Mouse (Mus musculus) limb, embryonic 11.5 days (tissue): ENCODE data around the gene Ano8. TPM values are rescaled to one million over a fixed set of nuclear protein-coding genes. Genes with fewer than 3 reads are reported as not detected.

Source experiments
- ATAC-seq: fragments of 200-750 bp; cut with Nextera tagmentation; 2 replicates; pipeline ENCODE4 v1.8.0; 2017; ENCODE audit warnings: low read depth; ENCODE audit not compliant: insufficient number of reproducible peaks, low FRiP score, low TSS enrichment
- DNase-seq: peaks from one replicate; pipeline ENCODE4 v3.0.0-alpha.2; 2015; ENCODE audit warnings: low spot score
- H3K27ac ChIP-seq: fragments of 300-500 bp; sonication (generic); replicated peaks from 2 replicates; pipeline ENCODE4 v1.5.1; 2014; ENCODE audit warnings: low read depth, mild to moderate bottlenecking, low read length
- H3K27me3 ChIP-seq: fragments of 300-500 bp; sonication (generic); 2 replicates; pipeline ENCODE4 v1.6.1; 2014; ENCODE audit warnings: mild to moderate bottlenecking, low read length, mixed read lengths; ENCODE audit not compliant: control insufficient read depth, insufficient read depth
- H3K36me3 ChIP-seq: fragments of 300-500 bp; sonication (generic); 2 replicates; pipeline ENCODE4 v1.6.1; 2014; ENCODE audit warnings: mild to moderate bottlenecking, low read length, moderate library complexity, mixed read lengths; ENCODE audit not compliant: control insufficient read depth, insufficient read depth
- H3K4me1 ChIP-seq: fragments of 300-500 bp; sonication (generic); 2 replicates; pipeline ENCODE4 v1.6.1; 2014; ENCODE audit warnings: low read length, mixed read lengths; ENCODE audit not compliant: control insufficient read depth, insufficient read depth
- H3K4me2 ChIP-seq: fragments of 300-500 bp; sonication (generic); 2 replicates; pipeline ENCODE4 v1.6.1; 2014; ENCODE audit warnings: low read depth, mild to moderate bottlenecking, moderate library complexity; ENCODE audit not compliant: severe bottlenecking
- H3K4me3 ChIP-seq: fragments of 300-500 bp; sonication (generic); 2 replicates; pipeline ENCODE4 v1.5.1; 2014; ENCODE audit warnings: low read depth, low read length
- H3K9ac ChIP-seq: fragments of 300-500 bp; sonication (generic); 2 replicates; pipeline ENCODE4 v1.6.1; 2014; ENCODE audit warnings: mild to moderate bottlenecking, low read length
- H3K9me3 ChIP-seq: fragments of 300-500 bp; sonication (generic); 2 replicates; pipeline ENCODE4 v1.6.1; 2016; ENCODE audit warnings: low read length; ENCODE audit not compliant: control insufficient read depth
- WGBS: fragments of 180-500 bp; shearing (Covaris S2); extraction: QIAGEN DNeasy Blood & Tissue Kit; methylation state at CpG from one replicate; pipeline ENCODE4 v1.1.7; 2014; 5-methylcytosine and 5-hydroxymethylcytosine counted together
- polyA plus RNA-seq: library from polyadenylated mRNA; unstranded; fragments of >200 nt; fragmentation: Nextera tagmentation; extraction: Ambion mirVana; gene quantifications from 2 replicates; pipeline ENCODE4 v1.2.1, GENCODE M21; 2014

The Ano8 gene
- polyA plus RNA-seq, 1 experiment from 2014 or later, result 3.0 TPM

- Histone ChIP-seq H3K9ac (no peak overlapping the region), H3K27ac (no peak overlapping the region), H3K36me3 (peaks cover 13% of the 10 kb centered on the region), H3K4me1 (peaks cover 36% of the 10 kb centered on the region), H3K9me3 (no peaks in the 10 kb centered on the region), H3K27me3 (no peaks in the 10 kb centered on the region), H3K4me2 (no peak overlapping the region), H3K4me3 (no peak overlapping the region)
- ATAC-seq (peak; percentile 14; the same call in 1 of the 2 replicates), DNase-seq (peak; percentile 89)
- 30% methylated on average over 16 of the region's 16 CpGs for WGBS
Observed at GRCm38 (mm10) chr8:71495039-71495438, 9.3 kb upstream of the Ano8 start.

GRCm38 (mm10) chr8:71488454-71488853, 2.7 kb upstream of the Ano8 start:
- Histone ChIP-seq H3K4me2 (peak overlapping the region; percentile 100), H3K9ac (peak overlapping the region; percentile 81), H3K27ac (peak overlapping the region; percentile 77; the same call in 1 of the 2 replicates), H3K9me3 (no peaks in the 10 kb centered on the region), H3K4me1 (peaks cover 17% of the 10 kb centered on the region), H3K36me3 (peaks cover 8% of the 10 kb centered on the region; the same call in 1 of the 2 replicates), H3K27me3 (no peaks in the 10 kb centered on the region), H3K4me3 (peak overlapping the region; percentile 88)
- 0% methylated on average over 22 of the region's 22 CpGs for whole genome bisulfite sequencing
- peak; percentile 82 for ATAC-seq
- DNase-seq, result peak; percentile 96

- Histone ChIP-seq H3K4me2 (peak within 1 kb of the TSS; percentile 100), H3K27me3 (no peaks in the 10 kb centered on the region), H3K4me1 (peaks cover 17% of the 10 kb centered on the region), H3K9ac (peak within 1 kb of the TSS; percentile 81), H3K27ac (peak within 1 kb of the TSS; percentile 77; the same call in 1 of the 2 replicates), H3K9me3 (no peaks in the 10 kb centered on the region), H3K36me3 (peaks cover 8% of the 10 kb centered on the region; the same call in 1 of the 2 replicates), H3K4me3 (peak within 1 kb of the TSS; percentile 88)
- ATAC-seq (no peak; the same call in 1 of the 2 replicates), DNase-seq (peak; percentile 84)
- under 1% methylated on average over 33 of the region's 33 CpGs for WGBS
Observed at GRCm38 (mm10) chr8:71487691-71488445, 2.1 kb upstream of the Ano8 start, which contains the start of gene Gtpbp3. Gene Gtpbp3, plus strand, starts transcription at chr8:71488103.

- Histone ChIP-seq H3K36me3 (peaks cover 5% of the 10 kb centered on the region; the same call in 1 of the 2 replicates), H3K4me1 (peaks cover 17% of the 10 kb centered on the region), H3K27ac (no peak overlapping the region), H3K4me2 (peak overlapping the region; percentile 82; the same call in 1 of the 2 replicates), H3K27me3 (no peaks in the 10 kb centered on the region), H3K4me3 (peak overlapping the region; percentile 91; the same call in 1 of the 2 replicates), H3K9ac (peak overlapping the region; percentile 91), H3K9me3 (no peaks in the 10 kb centered on the region)
- 30% methylated on average over 7 of the region's 7 CpGs for WGBS
- no peak for ATAC-seq
- no peak for DNase-seq
Observed at GRCm38 (mm10) chr8:71486136-71486529, 370 bp upstream of the Ano8 start.

- H3K36me3 ChIP-seq, result peaks cover 2% of the 10 kb centered on the region; the same call in 1 of the 2 replicates
- peak overlapping the region; percentile 82; the same call in 1 of the 2 replicates for H3K4me2 ChIP-seq
- ATAC-seq, result no peak
- no peaks in the 10 kb centered on the region for H3K9me3 ChIP-seq
- H3K27me3 ChIP-seq, result no peaks in the 10 kb centered on the region
- H3K27ac ChIP-seq, result no peak overlapping the region
- no peak overlapping the region; the same call in 1 of the 2 replicates for H3K9ac ChIP-seq
- WGBS, result 93% methylated on average over 19 of the region's 19 CpGs
- peaks cover 15% of the 10 kb centered on the region for H3K4me1 ChIP-seq
- H3K4me3 ChIP-seq, result peak overlapping the region; percentile 91; the same call in 1 of the 2 replicates
- DNase-seq, result no peak
Observed at GRCm38 (mm10) chr8:71484736-71485135, 1.0 kb downstream of the Ano8 start.

GRCm38 (mm10) chr8:71483932-71484331, 1.8 kb downstream of the Ano8 start:
- Histone ChIP-seq H3K4me3 (no peak overlapping the region; the same call in none of the 2 replicates), H3K36me3 (peaks cover 2% of the 10 kb centered on the region; the same call in 1 of the 2 replicates), H3K27ac (no peak overlapping the region), H3K4me1 (peaks cover 8% of the 10 kb centered on the region), H3K9me3 (no peaks in the 10 kb centered on the region), H3K4me2 (no peak overlapping the region), H3K9ac (no peak overlapping the region), H3K27me3 (no peaks in the 10 kb centered on the region)
- DNase-seq (peak; percentile 86), ATAC-seq (no peak)
- WGBS, result 47% methylated on average over 8 of the region's 8 CpGs

- Histone ChIP-seq H3K4me3 (no peak overlapping the region), H3K9ac (no peak overlapping the region), H3K9me3 (no peaks in the 10 kb centered on the region), H3K36me3 (peaks cover 9% of the 10 kb centered on the region; the same call in 1 of the 2 replicates), H3K4me2 (no peak overlapping the region), H3K27ac (no peak overlapping the region), H3K27me3 (no peaks in the 10 kb centered on the region), H3K4me1 (peaks cover 12% of the 10 kb centered on the region; the same call in 1 of the 2 replicates)
- DNase-seq (no peak), ATAC-seq (no peak)
- WGBS, result 91% methylated on average over 11 of the region's 11 CpGs
Observed at GRCm38 (mm10) chr8:71478943-71479342, 6.8 kb downstream of the Ano8 start.

- 38% methylated on average over 14 of the region's 14 CpGs for WGBS
- Histone ChIP-seq H3K4me1 (peaks cover 12% of the 10 kb centered on the region; the same call in 1 of the 2 replicates), H3K4me3 (peak overlapping the region; percentile 51), H3K36me3 (peaks cover 12% of the 10 kb centered on the region; the same call in 1 of the 2 replicates), H3K27me3 (no peaks in the 10 kb centered on the region), H3K4me2 (peak overlapping the region; percentile 91), H3K9me3 (no peaks in the 10 kb centered on the region), H3K9ac (no peak overlapping the region), H3K27ac (no peak overlapping the region)
- DNase-seq (no peak), ATAC-seq (no peak)
Observed at GRCm38 (mm10) chr8:71477196-71477845, 8.4 kb downstream of the Ano8 start.
